Mouse (Mus musculus) heart, embryonic 12.5 days (tissue): Measurements from ENCODE around the gene Gm10944. TPM values are rescaled to one million over a fixed set of nuclear protein-coding genes. Genes with fewer than 3 reads are reported as not detected.
A peak's percentile ranks its signal among the peaks of the same experiment; 100 is the strongest.

ENCODE experiments used
- ATAC-seq: fragments of 200-750 bp; cut with Nextera tagmentation; 2 replicates; pipeline ENCODE4 v1.8.0; 2017; ENCODE audit warnings: moderate TSS enrichment, moderate library complexity; ENCODE audit not compliant: insufficient number of reproducible peaks, low FRiP score
- H3K27ac ChIP-seq: fragments of 300-500 bp; sonication (generic); 2 replicates; pipeline ENCODE4 v1.5.1; 2016; ENCODE audit warnings: mild to moderate bottlenecking, moderate library complexity; ENCODE audit not compliant: poor library complexity, severe bottlenecking
- H3K27me3 ChIP-seq: fragments of 300-500 bp; sonication (generic); replicated peaks from 2 replicates; pipeline ENCODE4 v1.6.1; 2016; ENCODE audit warnings: mild to moderate bottlenecking, moderate library complexity
- H3K36me3 ChIP-seq: fragments of 300-500 bp; sonication (generic); 2 replicates; pipeline ENCODE4 v1.6.1; 2016; ENCODE audit warnings: mild to moderate bottlenecking, moderate library complexity
- H3K4me1 ChIP-seq: fragments of 300-500 bp; sonication (generic); replicated peaks from 2 replicates; pipeline ENCODE4 v1.6.1; 2016; ENCODE audit warnings: mild to moderate bottlenecking
- H3K4me2 ChIP-seq: fragments of 300-500 bp; sonication (generic); 2 replicates; pipeline ENCODE4 v1.6.1; 2016; ENCODE audit warnings: mild to moderate bottlenecking, moderate library complexity
- H3K4me3 ChIP-seq: fragments of 300-500 bp; sonication (generic); 2 replicates; pipeline ENCODE4 v1.5.1; 2016; ENCODE audit warnings: mild to moderate bottlenecking
- H3K9ac ChIP-seq: fragments of 300-500 bp; sonication (generic); 2 replicates; pipeline ENCODE4 v1.6.1; 2016; ENCODE audit warnings: mild to moderate bottlenecking, moderate library complexity
- H3K9me3 ChIP-seq: fragments of 300-500 bp; sonication (generic); replicated peaks from 2 replicates; pipeline ENCODE4 v1.6.1; 2016; ENCODE audit warnings: mild to moderate bottlenecking, moderate library complexity
- WGBS: fragments of 180-500 bp; shearing (Covaris S2); methylation state at CpG from one replicate; pipeline ENCODE4 v1.1.7; 2016; 5-methylcytosine and 5-hydroxymethylcytosine counted together
- polyA plus RNA-seq: library from polyadenylated mRNA; unstranded; fragments of >200 nt; fragmentation: Nextera tagmentation; extraction: Ambion mirVana; gene quantifications from 2 replicates; pipeline ENCODE4 v1.2.1, GENCODE M21; 2016

Gm10944 gene
- polyA plus RNA-seq, result not detected in 2 replicates

DNA sequence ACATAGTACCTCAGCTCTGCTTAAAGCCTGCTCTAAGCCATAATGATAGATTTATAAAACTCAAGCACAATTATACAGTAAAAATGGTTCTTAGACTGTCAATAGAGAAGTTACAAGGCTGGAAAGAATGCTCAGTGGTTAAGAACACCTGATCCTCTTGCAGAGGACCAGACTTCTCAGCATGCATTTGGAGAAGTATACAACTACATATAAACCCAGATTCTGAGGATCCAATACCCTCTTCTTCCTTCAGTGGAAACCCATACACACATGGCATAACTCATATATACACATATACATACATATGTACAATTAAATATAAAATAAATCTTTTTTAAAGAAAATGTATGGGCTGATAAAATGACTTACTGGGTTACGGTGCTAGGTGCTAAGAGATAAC lies at the start of gene Gm10944:
Gene Gm10944, plus strand, starts transcription at position 301 of the 400 bp plus-strand sequence.
- no peak within 1 kb of the TSS for H3K4me3 ChIP-seq
- ATAC-seq, result no peak
- H3K9ac ChIP-seq, result no peak within 1 kb of the TSS
- no peaks in the 10 kb centered on the region for H3K4me1 ChIP-seq
- no peak within 1 kb of the TSS for H3K27ac ChIP-seq
- no peaks in the 10 kb centered on the region for H3K9me3 ChIP-seq
- H3K27me3 ChIP-seq, result no peaks in the 10 kb centered on the region
- WGBS, result 89% methylated on average over 1 of the region's 1 CpGs
- H3K36me3 ChIP-seq, result no peaks in the 10 kb centered on the region
- H3K4me2 ChIP-seq, result no peak within 1 kb of the TSS

DNA sequence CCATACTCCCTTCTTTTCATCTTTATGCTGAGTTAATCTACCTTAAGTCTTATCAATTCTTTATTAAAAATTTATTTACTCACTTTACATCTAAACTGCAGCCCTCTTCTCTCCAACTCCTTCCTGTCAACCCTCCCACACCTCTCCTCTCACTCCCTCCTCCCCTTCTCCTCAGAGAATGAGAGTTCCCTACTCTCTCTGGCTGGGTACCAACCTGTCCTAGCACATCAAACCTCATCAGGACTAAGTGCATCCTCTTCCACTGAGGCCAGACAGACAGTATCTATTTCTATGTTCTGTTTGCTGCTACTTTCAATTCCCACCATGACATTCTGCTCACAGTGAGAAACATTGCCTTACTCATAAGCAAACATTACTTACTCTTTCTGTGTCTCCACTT lies 25.2 kb upstream of the Gm10944 start:
- no peaks in the 10 kb centered on the region for H3K9me3 ChIP-seq
- H3K4me2 ChIP-seq, result no peak overlapping the region
- no peak overlapping the region for H3K27ac ChIP-seq
- H3K27me3 ChIP-seq, result no peaks in the 10 kb centered on the region
- no peak overlapping the region for H3K9ac ChIP-seq
- no peaks in the 10 kb centered on the region for H3K36me3 ChIP-seq
- H3K4me1 ChIP-seq, result peaks cover 6% of the 10 kb centered on the region
- no peak for ATAC-seq
- H3K4me3 ChIP-seq, result no peak overlapping the region

DNA sequence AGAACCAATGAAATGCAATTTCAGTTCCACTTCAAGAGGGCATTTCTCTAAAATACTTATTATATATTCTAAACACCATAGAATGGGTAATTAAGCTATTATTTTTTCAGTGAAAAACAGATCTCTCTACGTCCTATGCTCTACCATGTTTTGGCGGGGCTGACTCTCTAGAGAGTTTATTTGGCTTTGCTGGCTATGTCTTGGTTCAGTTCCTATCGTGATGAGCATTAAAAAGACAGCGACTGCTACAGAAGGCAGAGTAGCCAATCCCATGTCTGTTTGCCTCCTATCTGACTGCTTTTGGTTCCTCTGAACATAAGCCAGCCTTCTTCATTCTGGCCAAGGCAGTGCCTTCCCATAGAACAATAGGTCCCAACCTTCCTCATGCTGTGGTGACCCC lies 24.5 kb upstream of the Gm10944 start:
- H3K27me3 ChIP-seq, result no peaks in the 10 kb centered on the region
- H3K4me1 ChIP-seq, result peaks cover 6% of the 10 kb centered on the region
- H3K9me3 ChIP-seq, result no peaks in the 10 kb centered on the region
- H3K36me3 ChIP-seq, result no peaks in the 10 kb centered on the region
- H3K27ac ChIP-seq, result no peak overlapping the region
- H3K9ac ChIP-seq, result no peak overlapping the region
- 80% methylated on average over 4 of the region's 4 CpGs for WGBS
- no peak for ATAC-seq
- H3K4me3 ChIP-seq, result no peak overlapping the region
- no peak overlapping the region for H3K4me2 ChIP-seq

DNA sequence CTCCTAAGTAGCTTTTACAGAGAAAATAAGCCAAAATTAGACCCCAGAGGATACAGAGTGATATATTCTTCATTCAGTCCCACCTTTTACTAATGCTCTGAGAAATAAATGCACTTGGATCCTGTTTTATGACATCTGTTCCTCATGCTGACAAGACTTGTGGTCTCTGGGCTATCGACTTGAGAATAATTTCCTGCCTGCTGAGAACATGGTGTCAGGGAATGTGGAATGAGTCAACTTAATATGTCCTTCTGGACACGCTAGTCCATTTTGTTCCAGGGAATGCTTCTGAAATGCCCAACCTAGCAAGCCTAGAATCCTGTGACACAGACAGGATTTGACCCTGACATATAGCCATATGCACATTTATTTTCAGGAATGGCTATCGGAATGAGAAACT lies 22.0 kb upstream of the Gm10944 start:
- Histone ChIP-seq H3K4me3 (no peak overlapping the region), H3K9ac (no peak overlapping the region), H3K27ac (no peak overlapping the region), H3K36me3 (no peaks in the 10 kb centered on the region), H3K4me2 (no peak overlapping the region), H3K9me3 (no peaks in the 10 kb centered on the region), H3K27me3 (no peaks in the 10 kb centered on the region), H3K4me1 (peaks cover under 1% of the 10 kb centered on the region)
- no peak for ATAC-seq
- WGBS, result 76% methylated on average over 3 of the region's 3 CpGs

DNA sequence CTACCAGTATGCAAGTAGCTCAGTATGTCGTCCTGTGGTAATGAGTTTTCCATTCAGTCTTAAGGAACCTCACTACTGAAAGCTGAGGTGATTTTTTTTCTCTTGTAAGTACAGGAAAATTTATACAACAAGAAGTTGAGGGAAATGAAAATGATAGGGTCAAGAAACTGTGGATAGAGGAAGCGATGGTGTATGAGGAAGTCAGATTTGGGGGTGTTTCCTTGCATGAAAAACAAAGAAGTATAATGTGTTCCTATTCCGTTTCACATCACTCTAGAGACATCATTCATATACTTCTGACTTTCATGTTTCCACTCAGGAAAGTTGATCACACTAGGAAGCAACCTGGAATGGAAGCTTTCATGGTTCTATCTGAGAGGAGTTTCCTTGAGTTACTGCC lies 21.2 kb upstream of the Gm10944 start:
- Histone ChIP-seq H3K27me3 (no peaks in the 10 kb centered on the region), H3K9me3 (no peaks in the 10 kb centered on the region), H3K4me1 (no peaks in the 10 kb centered on the region), H3K27ac (no peak overlapping the region), H3K4me3 (no peak overlapping the region), H3K36me3 (no peaks in the 10 kb centered on the region), H3K4me2 (no peak overlapping the region), H3K9ac (no peak overlapping the region)
- ATAC-seq, result no peak
- WGBS, result 71% methylated on average over 3 of the region's 3 CpGs

DNA sequence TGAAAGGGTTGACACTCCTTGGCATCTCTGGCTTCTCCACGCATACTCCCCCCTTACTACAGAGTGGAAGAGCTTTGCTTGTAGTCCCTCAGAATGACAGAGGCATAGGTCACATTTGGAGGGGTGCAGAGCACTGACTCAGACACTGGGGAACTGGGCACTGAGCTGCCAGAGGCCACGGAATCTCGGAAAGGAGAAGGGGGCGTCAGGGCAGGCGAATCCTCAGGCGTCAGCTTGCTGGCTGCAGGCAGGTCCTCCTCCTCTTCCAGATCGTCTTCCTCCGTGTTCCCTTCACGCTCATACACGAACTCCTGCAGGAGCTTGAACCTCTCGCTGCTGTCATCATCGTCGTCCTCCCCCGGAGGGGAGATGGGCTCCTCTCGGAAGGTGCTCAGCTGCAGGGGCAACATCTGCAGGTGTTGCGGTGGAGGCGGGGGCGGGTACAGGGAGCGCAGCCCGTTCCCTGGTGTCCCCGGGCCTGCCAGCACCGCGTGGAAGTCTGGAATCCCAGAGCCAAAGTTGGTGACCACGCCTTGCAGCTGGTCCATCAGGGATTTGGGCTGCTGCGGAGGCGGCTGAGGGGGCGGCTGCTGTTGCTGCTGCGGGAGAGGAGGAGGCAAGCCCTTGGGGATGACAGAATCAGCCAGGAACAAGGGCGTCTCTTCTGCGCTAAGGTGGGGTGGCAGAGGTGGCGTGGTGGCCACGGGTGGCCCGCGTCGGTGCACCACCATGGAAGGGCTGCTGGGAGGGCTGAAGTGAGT lies 7.9 kb downstream of the Gm10944 start:
- Histone ChIP-seq H3K9me3 (no peaks in the 10 kb centered on the region), H3K4me1 (peaks cover 9% of the 10 kb centered on the region; the same call in 1 of the 2 replicates), H3K4me3 (peak overlapping the region; percentile 57), H3K36me3 (no peaks in the 10 kb centered on the region), H3K27ac (no peak overlapping the region), H3K9ac (peak overlapping the region; percentile 52), H3K4me2 (peak overlapping the region; percentile 99), H3K27me3 (peaks cover 14% of the 10 kb centered on the region)
- WGBS, result 2% methylated on average over 35 of the region's 35 CpGs
- ATAC-seq, result no peak

DNA sequence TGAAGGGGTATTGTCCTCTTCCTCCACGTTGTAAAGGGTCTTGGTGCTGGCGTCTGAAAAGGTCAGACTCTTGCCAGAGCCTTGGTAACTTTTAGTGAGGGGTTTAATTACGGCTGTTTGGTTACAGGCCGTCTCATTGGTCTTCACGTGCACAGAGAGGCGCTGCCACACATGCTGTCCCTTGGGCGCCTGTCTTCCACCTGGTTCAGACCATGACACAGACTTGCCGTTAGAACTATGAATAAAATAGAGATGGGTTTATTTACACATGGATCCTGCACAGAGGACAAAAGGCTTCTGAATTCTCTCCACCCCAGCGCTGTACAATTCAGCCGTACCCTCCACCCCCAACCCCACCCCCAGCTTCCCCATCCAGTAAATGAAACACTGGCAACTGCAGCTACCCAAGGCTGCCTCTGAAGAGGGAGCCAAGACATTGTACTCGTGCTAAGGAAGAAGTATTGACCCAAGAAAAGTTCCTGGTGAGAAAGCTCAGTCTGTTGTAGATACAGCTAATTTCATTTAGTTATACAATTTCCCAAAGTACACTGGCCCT lies 8.6 kb downstream of the Gm10944 start:
- 27% methylated on average over 11 of the region's 11 CpGs for WGBS
- no peak for ATAC-seq

DNA sequence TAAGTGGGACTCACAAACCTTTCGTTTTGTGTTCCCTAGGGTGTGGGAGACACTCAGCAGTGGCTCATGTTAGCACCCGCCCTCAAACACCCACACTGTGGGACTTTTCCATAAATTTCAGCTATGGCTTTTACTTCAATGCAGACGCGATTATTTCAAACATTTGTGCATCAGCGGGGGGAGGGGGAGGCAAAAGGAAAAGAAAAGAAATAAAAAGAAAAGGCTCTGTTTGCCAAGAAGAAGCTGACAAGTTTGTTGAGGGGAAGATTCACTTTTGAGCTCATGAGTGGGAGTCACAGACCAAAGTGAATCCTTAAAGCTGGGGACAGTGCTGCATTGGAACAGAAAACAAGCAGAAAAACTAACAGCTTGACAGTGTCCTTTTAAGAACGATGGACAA lies 16.3 kb downstream of the Gm10944 start:
- Histone ChIP-seq H3K27me3 (no peaks in the 10 kb centered on the region), H3K4me2 (no peak overlapping the region), H3K9ac (no peak overlapping the region), H3K36me3 (no peaks in the 10 kb centered on the region), H3K4me1 (no peaks in the 10 kb centered on the region), H3K4me3 (no peak overlapping the region), H3K9me3 (no peaks in the 10 kb centered on the region), H3K27ac (no peak overlapping the region)
- ATAC-seq, result no peak
- WGBS, result 71% methylated on average over 6 of the region's 6 CpGs

More for the DNA sequence above, 8.6 kb downstream of the Gm10944 start:
- peaks cover 14% of the 10 kb centered on the region for H3K27me3 ChIP-seq
- no peak overlapping the region for H3K27ac ChIP-seq
- H3K4me3 ChIP-seq, result peak overlapping the region; percentile 57
- H3K36me3 ChIP-seq, result no peaks in the 10 kb centered on the region
- peak overlapping the region; percentile 99 for H3K4me2 ChIP-seq
- H3K9me3 ChIP-seq, result no peaks in the 10 kb centered on the region
- H3K4me1 ChIP-seq, result peaks cover 9% of the 10 kb centered on the region; the same call in 1 of the 2 replicates
- H3K9ac ChIP-seq, result peak overlapping the region; percentile 52

DNA sequence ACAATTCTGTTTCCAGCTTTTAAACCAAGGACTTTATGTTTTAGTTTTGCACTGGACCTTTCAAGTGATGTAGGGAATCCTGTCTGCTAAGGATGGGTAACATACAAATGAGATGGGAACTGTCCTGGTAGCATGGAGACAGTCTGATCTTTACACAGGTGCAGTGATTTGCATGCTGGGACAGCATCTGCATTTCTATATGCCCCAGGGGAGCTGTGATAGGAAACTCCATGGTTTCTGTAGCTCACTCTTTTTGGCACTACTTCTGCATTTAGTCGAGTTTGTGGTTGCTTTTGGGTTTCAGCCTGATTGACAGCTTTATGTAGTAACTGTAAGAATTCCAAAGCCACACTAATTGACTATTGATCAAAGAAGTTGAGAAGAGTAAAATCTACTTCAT lies 19.8 kb downstream of the Gm10944 start:
- no peak for ATAC-seq
- no peaks in the 10 kb centered on the region for H3K9me3 ChIP-seq
- H3K4me2 ChIP-seq, result no peak overlapping the region
- no peaks in the 10 kb centered on the region for H3K4me1 ChIP-seq
- H3K36me3 ChIP-seq, result no peaks in the 10 kb centered on the region
- WGBS, result 54% methylated on average over 1 of the region's 1 CpGs
- no peak overlapping the region for H3K27ac ChIP-seq
- H3K9ac ChIP-seq, result no peak overlapping the region
- no peaks in the 10 kb centered on the region for H3K27me3 ChIP-seq
- H3K4me3 ChIP-seq, result no peak overlapping the region

DNA sequence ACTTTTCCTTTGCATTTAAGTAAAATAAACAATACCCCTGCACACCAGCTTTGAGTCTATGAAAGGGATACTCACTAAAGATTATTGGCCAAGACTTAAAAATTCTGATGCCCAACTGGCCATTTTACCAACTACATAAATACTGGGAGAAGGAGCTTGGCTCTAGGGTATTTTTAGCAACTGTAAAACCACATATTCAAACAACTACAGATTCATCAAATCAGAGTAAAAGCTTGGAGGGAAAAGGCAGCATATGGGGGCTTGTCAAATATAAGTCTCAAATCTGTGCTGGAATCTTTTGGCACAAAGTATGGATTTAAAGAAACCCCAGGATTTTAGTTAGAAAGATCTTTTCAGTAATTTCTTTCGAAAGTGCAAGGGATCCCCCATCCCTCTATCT lies 20.2 kb downstream of the Gm10944 start:
- Histone ChIP-seq H3K9me3 (no peaks in the 10 kb centered on the region), H3K9ac (no peak overlapping the region), H3K4me3 (no peak overlapping the region), H3K4me1 (no peaks in the 10 kb centered on the region), H3K36me3 (no peaks in the 10 kb centered on the region), H3K4me2 (no peak overlapping the region), H3K27me3 (no peaks in the 10 kb centered on the region), H3K27ac (no peak overlapping the region)
- 72% methylated on average over 1 of the region's 1 CpGs for WGBS
- no peak for ATAC-seq

DNA sequence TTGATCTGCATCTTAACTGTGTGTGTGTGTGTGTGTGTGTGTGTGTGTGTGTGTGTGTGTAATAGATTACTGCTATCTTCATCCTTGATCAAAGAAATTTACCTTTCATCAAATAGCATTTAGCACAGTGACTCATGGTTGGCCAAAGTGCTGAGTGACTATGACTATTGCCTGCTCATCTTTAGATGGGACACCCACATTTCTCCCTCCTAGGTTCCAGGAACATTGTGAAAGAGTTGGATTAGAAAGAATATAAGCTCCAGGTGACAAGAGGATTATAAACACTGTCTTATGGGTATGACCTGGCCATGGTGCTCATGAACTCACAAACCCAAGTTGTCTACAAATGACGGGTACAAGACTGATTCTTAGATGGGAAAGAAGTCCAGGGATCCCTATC lies 26.9 kb downstream of the Gm10944 start:
- H3K4me2 ChIP-seq, result no peak overlapping the region
- H3K27ac ChIP-seq, result no peak overlapping the region
- no peak overlapping the region for H3K4me3 ChIP-seq
- H3K9ac ChIP-seq, result no peak overlapping the region
- no peaks in the 10 kb centered on the region for H3K27me3 ChIP-seq
- H3K4me1 ChIP-seq, result no peaks in the 10 kb centered on the region
- 68% methylated on average over 1 of the region's 1 CpGs for WGBS
- H3K36me3 ChIP-seq, result no peaks in the 10 kb centered on the region
- H3K9me3 ChIP-seq, result no peaks in the 10 kb centered on the region
- ATAC-seq, result no peak

DNA sequence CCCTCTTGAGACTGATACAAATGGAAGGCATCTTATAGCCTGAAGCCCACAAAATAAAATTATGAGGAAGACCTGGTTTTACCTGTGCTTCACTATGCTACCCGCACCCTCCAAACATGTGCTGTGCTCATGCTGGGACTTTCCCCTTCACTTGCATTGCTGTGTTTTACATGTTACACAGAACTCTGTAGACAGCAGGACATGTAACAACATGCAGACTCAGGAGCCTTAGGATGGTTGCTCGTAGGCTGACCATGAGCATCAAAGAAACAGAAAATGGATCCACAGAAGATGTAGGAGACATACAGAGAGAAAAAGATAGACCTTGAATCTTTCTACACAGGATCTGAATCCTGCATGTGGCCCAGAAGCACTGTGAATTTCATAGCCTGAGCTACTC lies 29.2 kb downstream of the Gm10944 start:
- Histone ChIP-seq H3K9me3 (no peaks in the 10 kb centered on the region), H3K27ac (no peak overlapping the region), H3K4me1 (no peaks in the 10 kb centered on the region), H3K4me3 (no peak overlapping the region), H3K9ac (no peak overlapping the region), H3K27me3 (no peaks in the 10 kb centered on the region), H3K4me2 (no peak overlapping the region), H3K36me3 (no peaks in the 10 kb centered on the region)
- no peak for ATAC-seq
- WGBS, result 77% methylated on average over 2 of the region's 2 CpGs
